Mouse (Mus musculus): ENCODE results near the gene Kcng1. TPM values are rescaled to one million over a fixed set of nuclear protein-coding genes. Genes with fewer than 3 reads are reported as not detected.

The Kcng1 gene
- total and polyA plus RNA-seq, 3 experiments = 0.16 TPM; not detected in 2

DNA sequence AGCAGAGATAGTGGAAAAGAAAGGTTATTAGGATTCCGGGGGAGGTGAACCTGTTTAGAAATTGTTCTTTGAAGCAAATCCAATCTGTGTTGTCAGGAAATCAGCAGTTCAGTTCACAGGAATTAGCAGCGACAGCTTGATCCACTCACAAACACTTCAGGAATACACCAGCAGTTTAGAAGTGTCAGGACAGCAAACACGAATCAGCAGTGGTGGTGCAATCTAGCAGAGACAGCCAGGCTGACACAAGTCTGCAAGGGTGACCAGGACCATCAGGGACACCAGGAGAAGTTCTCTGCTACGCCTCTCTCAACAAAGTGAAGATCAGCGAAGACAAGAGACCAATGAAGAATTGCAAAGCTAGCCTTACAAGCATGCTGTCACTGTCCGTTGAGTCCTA is 3.6 kb upstream of the Kcng1 start:
- Histone ChIP-seq H3K36me3 (replicated peaks in 1 of 2; ENCODE audit: control insufficient read depth in 1 of 2, insufficient read depth in 1 of 2, low read length in 1 of 2) (no peaks in the 10 kb centered on the region), H3K79me2 (replicated peaks; ENCODE audit: control insufficient read depth, extremely low read depth, insufficient read depth, poor library complexity, severe bottlenecking) (no peaks in the 10 kb centered on the region), H3K4me1 (ENCODE audit: control insufficient read depth in 1 of 2, insufficient read depth in 2 of 2) (no peaks in the 10 kb centered on the region), H3K4me3 (replicated peaks in 1 of 3; ENCODE audit: low read depth in 2 of 3, low read length in 2 of 3, poor library complexity in 1 of 3) (no peak overlapping the region), H3K9me3 (replicated peaks; ENCODE audit: low read length) (peaks cover 17% of the 10 kb centered on the region), H3K4me2 (ENCODE audit: insufficient read depth, low read depth, poor library complexity, severe bottlenecking) (no peak overlapping the region), H3K9ac (ENCODE audit: insufficient read depth, low read depth) (no peak overlapping the region), H3K27me3 (replicated peaks) (peaks cover 64% of the 10 kb centered on the region), H3K27ac (ENCODE audit: insufficient read depth, low read depth) (no peak overlapping the region)
- in situ Hi-C loops (cut with MboI; ENCODE audit: low pct_ligation_motif_present, low pct_unique_long_range_greater_than_20kb, low sequenced_read_pairs) (no loop called here), dilution Hi-C loops (cut with MboI; ENCODE audit: extremely low pct_ligation_motif_present, extremely low pct_unique_long_range_greater_than_20kb, low sequenced_read_pairs) (no loop called here)
- TF ChIP-seq SIN3A (IDR thresholded peaks at IDR 0.05; ENCODE audit: low read length) (no peak), BHLHE40 (IDR thresholded peaks at IDR 0.05; ENCODE audit: low read depth, low read length) (no peak), TCF12 (IDR thresholded peaks at IDR 0.05; ENCODE audit: low read depth, low read length) (no peak), UBTF (IDR thresholded peaks at IDR 0.05; ENCODE audit: low read depth, low read length) (no peak), NELFE (IDR thresholded peaks at IDR 0.05; ENCODE audit: low read depth, low read length) (no peak), RCOR1 (conservative IDR thresholded peaks at IDR 0.05; ENCODE audit: low read depth, low read length) (no peak), POLR2A (IDR thresholded peaks at IDR 0.05; ENCODE audit: low read depth, low read length) (no peak), ZC3H11A (IDR thresholded peaks at IDR 0.05; ENCODE audit: low read depth, low read length) (no peak), HCFC1 (IDR thresholded peaks at IDR 0.05; ENCODE audit: low read depth, low read length) (no peak), GABPA (IDR thresholded peaks at IDR 0.05; ENCODE audit: insufficient replicate concordance, low read depth, low read length) (no peak)
- no peak for DNase-seq (ENCODE audit: extremely low read depth)

DNA sequence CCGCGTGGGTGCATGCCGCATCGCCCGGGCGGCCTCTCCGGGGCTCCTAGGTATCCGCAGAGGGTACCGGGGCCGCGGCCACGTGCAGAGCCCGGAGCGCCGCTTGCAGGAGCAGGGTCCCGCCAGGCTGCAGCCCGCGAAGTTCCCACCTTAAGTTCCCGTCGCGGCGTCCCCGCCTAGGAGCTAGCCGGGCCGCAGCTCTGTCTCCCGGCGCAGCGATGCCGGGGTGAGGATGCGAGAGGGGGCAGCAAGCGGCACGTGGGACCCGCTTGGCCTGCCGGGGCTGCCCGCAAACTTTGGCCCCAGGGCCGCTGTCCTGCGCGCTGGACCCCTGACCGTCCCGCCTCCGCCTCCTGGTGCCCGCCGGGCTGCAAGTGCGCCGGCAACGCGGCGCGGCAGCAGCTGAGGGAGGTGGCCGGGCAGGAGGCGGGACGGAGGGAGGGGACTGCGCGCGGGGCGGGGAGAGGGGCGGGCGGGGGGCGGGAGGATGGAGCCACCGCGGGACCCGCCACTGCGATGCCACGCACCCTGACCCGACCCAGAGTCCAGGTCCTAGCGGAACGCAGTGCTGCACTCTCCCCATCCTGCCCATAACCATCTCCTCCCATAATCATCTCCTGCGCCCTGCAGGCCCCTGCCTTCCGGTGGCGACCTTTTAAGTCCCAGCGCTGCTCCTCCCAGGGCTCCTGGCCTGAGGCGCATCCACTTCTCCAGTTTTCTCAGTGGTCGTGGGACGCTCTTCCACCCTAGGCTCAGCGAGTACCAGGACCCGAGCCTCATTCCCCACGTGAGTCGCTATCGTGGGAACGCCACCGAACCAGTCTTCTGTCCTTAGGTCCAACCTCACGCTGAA is 581 bp downstream of the Kcng1 start:
- Histone ChIP-seq H3K9me3 (replicated peaks; ENCODE audit: low read length) (peaks cover 8% of the 10 kb centered on the region), H3K4me1 (ENCODE audit: control insufficient read depth in 1 of 2, insufficient read depth in 2 of 2) (no peaks in the 10 kb centered on the region), H3K27ac (ENCODE audit: insufficient read depth, low read depth) (no peak overlapping the region), H3K27me3 (replicated peaks) (peaks cover 87% of the 10 kb centered on the region), H3K36me3 (replicated peaks in 1 of 2; ENCODE audit: control insufficient read depth in 1 of 2, insufficient read depth in 1 of 2, low read length in 1 of 2) (no peaks in the 10 kb centered on the region), H3K4me3 (replicated peaks in 1 of 3; ENCODE audit: low read depth in 2 of 3, low read length in 2 of 3, poor library complexity in 1 of 3) (no peak overlapping the region), H3K79me2 (replicated peaks; ENCODE audit: control insufficient read depth, extremely low read depth, insufficient read depth, poor library complexity, severe bottlenecking) (no peaks in the 10 kb centered on the region), H3K9ac (ENCODE audit: insufficient read depth, low read depth) (no peak overlapping the region), H3K4me2 (ENCODE audit: insufficient read depth, low read depth, poor library complexity, severe bottlenecking) (no peak overlapping the region)
- in situ Hi-C loops (cut with MboI; ENCODE audit: low pct_ligation_motif_present, low pct_unique_long_range_greater_than_20kb, low sequenced_read_pairs) (no loop called here), dilution Hi-C loops (cut with MboI; ENCODE audit: extremely low pct_ligation_motif_present, extremely low pct_unique_long_range_greater_than_20kb, low sequenced_read_pairs) (no loop called here)
- TF ChIP-seq KAT2A (IDR thresholded peaks at IDR 0.05; ENCODE audit: insufficient replicate concordance, low read length) (no peak), SIN3A (IDR thresholded peaks at IDR 0.05; ENCODE audit: low read length) (no peak), MXI1 (IDR thresholded peaks at IDR 0.05; ENCODE audit: low read depth, low read length) (no peak), USF1 (IDR thresholded peaks at IDR 0.05; ENCODE audit: low read depth, low read length) (no peak), MAFK (IDR thresholded peaks at IDR 0.05; ENCODE audit: insufficient replicate concordance, low read length) (no peak), HCFC1 (IDR thresholded peaks at IDR 0.05; ENCODE audit: low read depth, low read length) (no peak), GABPA (IDR thresholded peaks at IDR 0.05; ENCODE audit: insufficient replicate concordance, low read depth, low read length) (no peak), PAX5 (IDR thresholded peaks at IDR 0.05; ENCODE audit: low read length) (no peak), POLR2AphosphoS2 (IDR thresholded peaks at IDR 0.05; ENCODE audit: low read depth, low read length) (no peak), USF2 (conservative IDR thresholded peaks at IDR 0.05; ENCODE audit: low read depth, low read length) (no peak), MYC (IDR thresholded peaks at IDR 0.05; ENCODE audit: low read depth, low read length) (no peak), CTCF (conservative IDR thresholded peaks at IDR 0.05 in 1 of 2, IDR thresholded peaks at IDR 0.05 in 1 of 2; ENCODE audit: low read depth in 2 of 2, low read length in 2 of 2) (no peak), POLR2A (IDR thresholded peaks at IDR 0.05; ENCODE audit: low read depth, low read length) (no peak), MEF2A (IDR thresholded peaks at IDR 0.05; ENCODE audit: borderline replicate concordance, low read depth, low read length) (no peak)
- DNase-seq (ENCODE audit: extremely low read depth) = no peak

All from CH12.LX (cell line).